Mouse (Mus musculus) brain, embryonic 14.5 days (tissue): ENCODE data around the gene Cela3a.

Experiments used
- CTCF ChIP-seq: fragments of 200-500 bp; IDR thresholded peaks from 2 replicates; pipeline ENCODE4 v1.5.1; 2012; ENCODE audit warnings: inconsistent platforms, mild to moderate bottlenecking, moderate library complexity, borderline replicate concordance; ENCODE audit not compliant: insufficient read depth, insufficient read length; ENCODE audit errors: extremely low read depth
- POLR2A ChIP-seq: fragments of 200-500 bp; IDR thresholded peaks from 2 replicates; pipeline ENCODE4 v1.6.1; 2012; ENCODE audit warnings: mild to moderate bottlenecking, inconsistent platforms, borderline replicate concordance; ENCODE audit not compliant: poor library complexity, insufficient read depth, insufficient read length, severe bottlenecking; ENCODE audit errors: extremely low read depth

DNA sequence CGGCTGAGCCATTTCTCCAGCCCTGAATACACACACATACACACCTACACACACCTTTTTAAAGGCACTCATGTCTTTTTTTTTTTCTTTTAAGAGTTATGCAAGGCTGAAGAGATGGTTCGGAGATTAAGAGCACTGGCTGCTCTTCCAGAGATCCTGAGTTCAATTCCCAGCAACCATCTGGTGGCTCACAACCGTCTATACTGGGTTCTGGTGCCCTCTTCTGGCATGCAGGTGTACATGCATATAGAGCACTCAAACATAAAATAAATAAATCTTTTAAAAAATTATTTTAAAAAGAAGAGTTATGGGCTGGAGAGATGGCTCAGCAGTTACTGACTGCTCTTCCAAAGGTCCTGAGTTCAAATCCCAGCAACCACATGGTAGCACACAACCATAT lies 18.3 kb downstream of the Cela3a start:
- 0 out of 2 replicates have a peak, but pooled peaks have one; percentile 3 for TF ChIP-seq CTCF
- TF ChIP-seq POLR2A, result no peak
